Mouse (Mus musculus): ENCODE results near the gene Edem2. TPM values are rescaled to one million over a fixed set of nuclear protein-coding genes. Genes with fewer than 3 reads are reported as not detected.

Edem2 gene
- 36.5 and 44.1 TPM in 2 replicates for polyA plus RNA-seq (2012)

GRCm38 (mm10) chr2:155729158-155729645 is at the start of gene Edem2:
Gene Edem2 (minus strand): TSS chr2:155729475.
- TF ChIP-seq GATA1 (IDR thresholded peaks at IDR 0.05; ENCODE audit: low read length), result no peak

- no peak for TF ChIP-seq GATA1 (IDR thresholded peaks at IDR 0.05; ENCODE audit: low read length)
Observed at GRCm38 (mm10) chr2:155779066-155779465, 49.8 kb upstream of the Edem2 start.

GRCm38 (mm10) chr2:155778004-155778403 is 48.7 kb upstream of the Edem2 start:
- TF ChIP-seq GATA1 (IDR thresholded peaks at IDR 0.05; ENCODE audit: low read length), result no peak

GRCm38 (mm10) chr2:155777688-155777985 is 48.4 kb upstream of the Edem2 start:
- no peak for TF ChIP-seq GATA1 (IDR thresholded peaks at IDR 0.05; ENCODE audit: low read length)

- TF ChIP-seq GATA1 (IDR thresholded peaks at IDR 0.05; ENCODE audit: low read length), result no peak
Observed at GRCm38 (mm10) chr2:155776824-155777687, 47.8 kb upstream of the Edem2 start.

- no peak for TF ChIP-seq GATA1 (IDR thresholded peaks at IDR 0.05; ENCODE audit: low read length)
Observed at GRCm38 (mm10) chr2:155775685-155776263, 46.5 kb upstream of the Edem2 start.

- TF ChIP-seq GATA1 (IDR thresholded peaks at IDR 0.05; ENCODE audit: low read length), result no peak
Observed at GRCm38 (mm10) chr2:155774927-155775684, 45.8 kb upstream of the Edem2 start, which contains the start of gene Mmp24. Gene Mmp24 (plus strand): TSS chr2:155775342.

- TF ChIP-seq GATA1 (IDR thresholded peaks at IDR 0.05; ENCODE audit: low read length), result no peak
Observed at GRCm38 (mm10) chr2:155774261-155774926, 45.1 kb upstream of the Edem2 start.

- no peak for TF ChIP-seq GATA1 (IDR thresholded peaks at IDR 0.05; ENCODE audit: low read length)
Observed at GRCm38 (mm10) chr2:155773664-155774063, 44.4 kb upstream of the Edem2 start.

GRCm38 (mm10) chr2:155764679-155765418 is 35.6 kb upstream of the Edem2 start:
- no peak for TF ChIP-seq GATA1 (IDR thresholded peaks at IDR 0.05; ENCODE audit: low read length)

- no peak for TF ChIP-seq GATA1 (IDR thresholded peaks at IDR 0.05; ENCODE audit: low read length)
Observed at GRCm38 (mm10) chr2:155756855-155757566, 27.7 kb upstream of the Edem2 start.

- no peak for TF ChIP-seq GATA1 (IDR thresholded peaks at IDR 0.05; ENCODE audit: low read length)
Observed at GRCm38 (mm10) chr2:155755746-155756145, 26.5 kb upstream of the Edem2 start.

GRCm38 (mm10) chr2:155751014-155751786 is 21.9 kb upstream of the Edem2 start, which contains the start of gene Procr:
Gene Procr (plus strand): TSS chr2:155751117.
- TF ChIP-seq GATA1 (IDR thresholded peaks at IDR 0.05; ENCODE audit: low read length), result no peak

Data from G1E-ER4 (cell line).